Mouse (Mus musculus) right cerebral cortex, adult 2 months (tissue): Measurements from ENCODE around the gene Pcsk4.
A peak's percentile ranks its signal among the peaks of the same experiment; 100 is the strongest.

Experiments used
- DNase-seq, 2 experiments: peaks; one replicate each; pipeline ENCODE4 v3.0.0; 2021 to 2022; ENCODE audit warnings: low spot score in 2 of 2

Gene Pcsk4

GRCm38 (mm10) chr10:80299301-80299700, 30.0 kb downstream of the Pcsk4 start:
- DNase-seq: no peak

- peak; percentile 91 to 94 for DNase-seq
Measured at GRCm38 (mm10) chr10:80298571-80299281, 30.6 kb downstream of the Pcsk4 start.

GRCm38 (mm10) chr10:80297526-80298133, 31.7 kb downstream of the Pcsk4 start:
- no peak for DNase-seq

- DNase-seq: no peak
Measured at GRCm38 (mm10) chr10:80296824-80297223, 32.5 kb downstream of the Pcsk4 start.

- DNase-seq: peak; percentile 78 to 88
Measured at GRCm38 (mm10) chr10:80295618-80296425, 33.5 kb downstream of the Pcsk4 start, which contains the start of gene Apc2. Apc2 (plus strand) TSS chr10:80295977.

- DNase-seq: peak in 1 of 2 experiments; percentile 18
Measured at GRCm38 (mm10) chr10:80294788-80295303, 34.5 kb downstream of the Pcsk4 start.

- DNase-seq: no peak
Measured at GRCm38 (mm10) chr10:80294311-80294710, 35.0 kb downstream of the Pcsk4 start.

- DNase-seq: peak in 1 of 2 experiments; percentile 35
Measured at GRCm38 (mm10) chr10:80293325-80293724, 36.0 kb downstream of the Pcsk4 start.

- peak; percentile 92 to 93 for DNase-seq
Measured at GRCm38 (mm10) chr10:80292251-80293146, 36.8 kb downstream of the Pcsk4 start, which contains the start of gene Rps15. Rps15 (plus strand) TSS chr10:80292453.

GRCm38 (mm10) chr10:80288657-80289056, 40.6 kb downstream of the Pcsk4 start:
- DNase-seq: no peak

- DNase-seq: no peak
Measured at GRCm38 (mm10) chr10:80288097-80288496, 41.2 kb downstream of the Pcsk4 start.

GRCm38 (mm10) chr10:80285222-80286070, 43.9 kb downstream of the Pcsk4 start:
- DNase-seq: no peak

GRCm38 (mm10) chr10:80282481-80283441, 46.5 kb downstream of the Pcsk4 start:
- no peak for DNase-seq

- DNase-seq: no peak
Measured at GRCm38 (mm10) chr10:80281921-80282371, 47.4 kb downstream of the Pcsk4 start.

GRCm38 (mm10) chr10:80281304-80281703, 48.0 kb downstream of the Pcsk4 start:
- DNase-seq: no peak

- DNase-seq: no peak
Measured at GRCm38 (mm10) chr10:80279273-80279672, 50.0 kb downstream of the Pcsk4 start.

- no peak for DNase-seq
Measured at GRCm38 (mm10) chr10:80278390-80278789, 50.9 kb downstream of the Pcsk4 start.

GRCm38 (mm10) chr10:80276238-80276637, 53.1 kb downstream of the Pcsk4 start:
- DNase-seq: no peak

GRCm38 (mm10) chr10:80273847-80274246, 55.5 kb downstream of the Pcsk4 start:
- DNase-seq: no peak
